Mouse (Mus musculus) erythroblast, embryonic 14.5 days (primary cell): ENCODE data around the gene Ang5.
"Not testable (repeated sequence)": the region's sequence is repeated elsewhere in the genome, so short reads cannot be mapped to it uniquely, and the experiment has no call there.

Experiments
- GATA1 ChIP-seq: IDR thresholded peaks from 2 replicates; pipeline ENCODE4 v1.6.1; 2012; ENCODE audit warnings: low read length, inconsistent platforms, mixed read lengths
- TAL1 ChIP-seq: IDR thresholded peaks from 3 replicates; pipeline ENCODE4 v1.6.1; 2012; ENCODE audit warnings: low read length, inconsistent platforms, mixed read lengths

DNA sequence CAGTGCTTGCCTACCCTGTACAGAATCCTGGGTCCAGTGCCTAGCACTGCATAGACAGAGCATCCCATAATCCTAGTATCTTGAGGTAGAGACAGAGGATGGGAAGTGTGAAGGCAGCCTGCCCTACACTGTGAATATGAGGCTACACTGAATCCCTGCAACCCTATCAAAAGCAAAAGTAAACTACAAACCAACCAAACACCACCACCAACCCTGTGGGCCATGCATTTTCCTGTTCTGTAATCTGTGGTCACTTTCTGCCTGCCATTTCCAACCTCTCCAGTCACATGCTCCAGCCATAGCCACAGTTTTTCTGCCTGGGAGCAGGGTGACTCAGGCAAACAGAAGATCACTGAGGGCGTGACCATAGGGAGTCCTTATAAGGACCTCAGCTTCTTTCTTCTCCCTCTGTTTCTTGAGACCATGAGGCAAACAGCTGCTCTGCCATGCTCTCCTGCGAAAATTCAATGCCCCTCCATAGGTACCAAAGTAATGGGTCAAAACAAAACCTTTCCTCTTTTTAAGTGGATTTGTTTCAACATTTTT, 41.7 kb downstream of the Ang5 start:
- TF ChIP-seq TAL1, GATA1: not testable (repeated sequence)
